Mouse (Mus musculus) forebrain, postnatal 0 days (tissue): Measurements from ENCODE around the gene Aes. TPM values are rescaled to one million over a fixed set of nuclear protein-coding genes. Genes with fewer than 3 reads are reported as not detected.
A peak's percentile ranks its signal among the peaks of the same experiment; 100 is the strongest.

Source experiments
- ATAC-seq: fragments of 200-750 bp; cut with Nextera tagmentation; 2 replicates; pipeline ENCODE4 v1.8.0; 2017; ENCODE audit warnings: mild to moderate bottlenecking, moderate library complexity
- DNase-seq: peaks from one replicate; pipeline ENCODE4 v3.0.0-alpha.2; 2015
- H3K27ac ChIP-seq: fragments of 300-500 bp; sonication (generic); 2 replicates; pipeline ENCODE4 v1.5.1; 2014; ENCODE audit warnings: low read depth, mild to moderate bottlenecking, antibody characterized with exemption, low read length, moderate library complexity, mixed read lengths
- H3K27me3 ChIP-seq: fragments of 300-500 bp; sonication (generic); 2 replicates; pipeline ENCODE4 v1.6.1; 2014; ENCODE audit warnings: mild to moderate bottlenecking, low read length, mixed read lengths; ENCODE audit not compliant: insufficient read depth
- H3K36me3 ChIP-seq: fragments of 300-500 bp; sonication (generic); 2 replicates; pipeline ENCODE4 v1.6.1; 2014; ENCODE audit warnings: mild to moderate bottlenecking, moderate library complexity; ENCODE audit not compliant: insufficient read depth
- H3K4me1 ChIP-seq: fragments of 300-500 bp; sonication (generic); 2 replicates; pipeline ENCODE4 v1.6.1; 2014; ENCODE audit warnings: antibody characterized with exemption; ENCODE audit not compliant: insufficient read depth
- H3K4me2 ChIP-seq: fragments of 300-500 bp; sonication (generic); 2 replicates; pipeline ENCODE4 v1.6.1; 2014; ENCODE audit warnings: low read depth, mild to moderate bottlenecking, moderate library complexity
- H3K4me3 ChIP-seq: fragments of 300-500 bp; sonication (generic); 2 replicates; pipeline ENCODE4 v1.5.1; 2014; ENCODE audit warnings: low read depth, low read length, mixed read lengths
- H3K9ac ChIP-seq: fragments of 300-500 bp; sonication (generic); 2 replicates; pipeline ENCODE4 v1.6.1; 2014; ENCODE audit warnings: mild to moderate bottlenecking
- H3K9me3 ChIP-seq: fragments of 300-500 bp; sonication (generic); 2 replicates; pipeline ENCODE4 v1.6.1; 2016; ENCODE audit warnings: low read length
- CTCF ChIP-seq: sonication (generic); IDR thresholded peaks from 2 replicates; pipeline ENCODE4 v1.5.1; 2016; ENCODE audit warnings: antibody characterized with exemption, control low read depth, low read depth
- WGBS: fragments of 180-500 bp; shearing (Covaris S2); extraction: QIAGEN DNeasy Blood & Tissue Kit; methylation state at CpG from one replicate; pipeline ENCODE4 v1.1.7; 2014; 5-methylcytosine and 5-hydroxymethylcytosine counted together
- polyA plus RNA-seq: library from polyadenylated mRNA; unstranded; fragments of >200 nt; fragmentation: Nextera tagmentation; extraction: Ambion mirVana; gene quantifications from 2 replicates; pipeline ENCODE4 v1.2.1, GENCODE M21; 2015
- total RNA-seq: library from RNA; depleted of rRNA; stranded (reverse); fragments of >200 nt; gene quantifications from 2 replicates; pipeline ENCODE4 v1.2.3, GENCODE M21; 2014

The Aes gene
- total and polyA plus RNA-seq, 2 experiments from 2014 or later = 450 to 802 TPM

GRCm38 (mm10) chr10:81563481-81563880 is 4.2 kb downstream of the Aes start:
- ATAC-seq (no peak), DNase-seq (no peak)
- Histone ChIP-seq H3K9ac (no peak overlapping the region), H3K27ac (no peak overlapping the region), H3K4me3 (no peak overlapping the region), H3K4me2 (no peak overlapping the region), H3K4me1 (peaks cover 7% of the 10 kb centered on the region), H3K36me3 (peaks cover 38% of the 10 kb centered on the region), H3K27me3 (no peaks in the 10 kb centered on the region), H3K9me3 (no peaks in the 10 kb centered on the region)
- no peak for TF ChIP-seq CTCF
- 52% methylated on average over 6 of the region's 6 CpGs for WGBS

DNA sequence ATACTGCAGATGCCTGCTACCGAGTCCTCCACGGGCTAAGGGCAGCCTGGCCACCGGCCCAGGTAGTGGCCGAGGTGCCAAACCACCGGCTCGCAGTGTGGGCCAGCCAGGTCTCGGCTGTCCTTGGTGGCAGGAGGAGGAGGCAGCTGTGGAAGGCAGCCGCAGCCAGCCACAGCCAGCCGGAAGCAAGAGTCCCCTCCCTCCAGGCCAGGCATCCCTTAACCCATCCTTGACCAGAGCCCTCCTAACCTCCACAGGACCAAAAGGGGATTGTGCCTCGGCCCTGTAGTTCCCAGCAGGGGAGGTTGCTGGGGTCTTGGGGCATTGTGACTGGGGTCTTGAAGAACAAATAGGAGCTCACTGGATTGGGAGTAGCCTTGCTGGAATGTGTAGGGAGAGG is 4.9 kb downstream of the Aes start:
- Histone ChIP-seq H3K9ac (peak overlapping the region; percentile 22; the same call in 1 of the 2 replicates), H3K4me3 (0 out of 2 replicates have a peak overlapping the region, but pooled peaks have one; percentile 2), H3K27me3 (no peaks in the 10 kb centered on the region), H3K4me1 (peaks cover 5% of the 10 kb centered on the region; the same call in 1 of the 2 replicates), H3K27ac (no peak overlapping the region; the same call in 1 of the 2 replicates), H3K9me3 (no peaks in the 10 kb centered on the region), H3K4me2 (no peak overlapping the region), H3K36me3 (peaks cover 38% of the 10 kb centered on the region)
- 7% methylated on average over 10 of the region's 10 CpGs for WGBS
- DNase-seq (no peak), ATAC-seq (no peak)
- no peak for TF ChIP-seq CTCF

DNA sequence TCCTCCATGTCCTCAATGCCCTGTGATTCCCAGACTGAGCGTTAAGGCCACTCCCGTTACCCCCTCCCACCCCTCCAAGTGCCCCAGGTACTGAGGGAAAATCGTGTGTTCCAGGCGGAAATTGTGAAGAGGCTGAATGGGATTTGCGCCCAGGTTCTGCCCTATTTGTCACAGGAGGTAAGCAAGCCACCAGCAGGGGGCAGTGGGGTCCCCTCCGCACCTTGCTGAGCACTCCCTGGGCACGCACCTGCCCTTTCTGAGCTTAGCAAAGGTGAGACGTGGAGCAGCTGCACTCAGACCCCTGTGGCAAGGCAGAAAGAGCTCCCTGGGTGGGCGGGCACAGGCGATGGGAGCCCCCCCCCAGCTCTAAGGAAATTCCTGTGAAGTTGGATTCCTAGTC is 5.4 kb downstream of the Aes start:
- Histone ChIP-seq H3K9me3 (no peaks in the 10 kb centered on the region), H3K9ac (no peak overlapping the region), H3K27me3 (no peaks in the 10 kb centered on the region), H3K4me1 (peaks cover 5% of the 10 kb centered on the region; the same call in 1 of the 2 replicates), H3K27ac (no peak overlapping the region), H3K36me3 (peaks cover 38% of the 10 kb centered on the region), H3K4me3 (no peak overlapping the region), H3K4me2 (no peak overlapping the region)
- WGBS = 31% methylated on average over 10 of the region's 10 CpGs
- TF ChIP-seq CTCF = peak; percentile 73
- DNase-seq (peak; percentile 58), ATAC-seq (no peak)

GRCm38 (mm10) chr10:81565257-81566228 is 6.3 kb downstream of the Aes start:
- DNase-seq (no peak), ATAC-seq (no peak)
- no peak overlapping the region for H3K4me3 ChIP-seq
- no peak for TF ChIP-seq CTCF
- H3K27me3 ChIP-seq = no peaks in the 10 kb centered on the region
- peaks cover 9% of the 10 kb centered on the region for H3K4me1 ChIP-seq
- peaks cover 38% of the 10 kb centered on the region for H3K36me3 ChIP-seq
- 48% methylated on average over 20 of the region's 20 CpGs for WGBS
- H3K9me3 ChIP-seq = no peaks in the 10 kb centered on the region
- H3K27ac ChIP-seq = no peak overlapping the region
- H3K9ac ChIP-seq = no peak overlapping the region
- H3K4me2 ChIP-seq = no peak overlapping the region

DNA sequence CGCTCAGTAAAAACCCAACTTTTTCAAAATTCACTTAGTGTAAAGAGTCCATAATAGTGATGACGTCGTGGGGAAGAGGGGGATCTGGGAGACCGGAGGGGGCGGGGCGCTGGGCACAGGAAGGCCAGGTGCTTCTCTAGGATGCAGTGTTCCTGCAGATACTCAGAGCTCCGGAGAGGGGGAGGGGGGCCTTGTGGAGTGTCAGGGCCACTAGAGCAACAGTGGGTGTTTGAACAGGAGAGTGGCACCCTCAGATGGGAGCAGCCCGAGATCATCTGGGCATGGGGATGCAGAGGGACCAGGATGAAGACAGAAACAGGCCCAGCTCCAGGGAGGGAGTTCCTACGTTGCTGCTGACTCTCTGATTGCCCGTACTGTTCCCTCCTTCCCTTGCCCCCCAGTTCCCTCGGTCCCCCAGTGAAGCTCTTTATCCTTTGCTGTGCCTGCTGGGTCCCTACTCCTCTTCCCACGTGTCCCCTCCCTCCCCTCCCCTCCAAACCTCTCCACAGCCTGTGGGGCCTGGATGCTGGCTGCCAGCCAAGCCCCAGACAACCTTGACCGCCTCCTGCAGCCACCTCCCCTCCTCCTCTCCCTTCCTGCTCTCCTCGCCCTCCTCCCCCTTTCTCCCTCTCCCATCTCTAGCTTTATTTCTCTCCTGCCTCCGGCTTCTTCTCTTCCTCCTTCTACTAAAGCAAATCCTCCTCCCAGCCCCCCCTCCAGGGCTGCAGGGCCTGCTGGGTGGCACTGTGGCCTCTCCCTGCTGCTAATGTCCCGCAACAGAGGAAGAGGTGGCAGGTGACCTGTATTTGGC is 9.3 kb downstream of the Aes start:
- Histone ChIP-seq H3K27me3 (peaks cover 4% of the 10 kb centered on the region; the same call in 1 of the 2 replicates), H3K36me3 (peaks cover 32% of the 10 kb centered on the region), H3K9ac (no peak overlapping the region), H3K27ac (no peak overlapping the region), H3K4me2 (no peak overlapping the region), H3K4me3 (no peak overlapping the region), H3K4me1 (peaks cover 16% of the 10 kb centered on the region), H3K9me3 (no peaks in the 10 kb centered on the region)
- DNase-seq = no peak
- TF ChIP-seq CTCF = no peak
- ATAC-seq = no peak
- 16% methylated on average over 15 of the region's 16 CpGs for WGBS

GRCm38 (mm10) chr10:81569507-81570237 is 10.4 kb downstream of the Aes start:
- Histone ChIP-seq H3K4me3 (no peak overlapping the region), H3K9ac (no peak overlapping the region), H3K36me3 (peaks cover 28% of the 10 kb centered on the region), H3K4me2 (no peak overlapping the region), H3K9me3 (no peaks in the 10 kb centered on the region), H3K27me3 (peaks cover 6% of the 10 kb centered on the region; the same call in 1 of the 2 replicates), H3K27ac (no peak overlapping the region), H3K4me1 (peaks cover 18% of the 10 kb centered on the region)
- DNase-seq = no peak
- 39% methylated on average over 9 of the region's 9 CpGs for WGBS
- TF ChIP-seq CTCF = no peak
- no peak for ATAC-seq
